Mouse (Mus musculus): ENCODE results near the gene Tada2b. TPM values are rescaled to one million over a fixed set of nuclear protein-coding genes. Genes with fewer than 3 reads are reported as not detected.

The Tada2b gene
- total and polyA plus RNA-seq, 3 experiments: 8.5 to 16.9 (median 13.5) TPM

DNA sequence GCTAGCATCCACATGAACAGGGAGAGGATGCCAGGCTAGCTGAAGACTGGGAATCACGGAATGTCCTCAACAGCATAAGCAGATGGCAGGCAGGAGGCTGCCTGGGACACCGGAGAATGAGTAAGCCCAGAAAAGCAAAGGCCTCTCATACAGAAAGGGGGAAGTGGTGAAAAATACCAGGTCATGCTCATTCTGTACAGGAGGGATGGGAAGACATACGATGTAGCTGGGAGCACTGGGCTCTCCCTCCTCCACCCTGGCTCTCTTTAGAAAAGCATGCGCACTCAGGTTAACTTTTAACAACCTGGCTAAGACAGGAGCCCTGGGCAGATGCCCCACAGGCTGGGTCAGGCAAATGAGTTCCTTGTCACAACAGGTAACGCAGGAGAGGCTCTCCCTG, 57.7 kb downstream of the Tada2b start:
- H3K36me3 ChIP-seq (ENCODE audit: control insufficient read depth, insufficient read depth, low read length): no peaks in the 10 kb centered on the region
- TF ChIP-seq EP300 (IDR thresholded peaks at IDR 0.05; ENCODE audit: insufficient read depth, low read depth, low read length) (no peak), CTCF (IDR thresholded peaks at IDR 0.05) (no peak), POLR2A (IDR thresholded peaks at IDR 0.05; ENCODE audit: insufficient read depth, low read depth, low read length) (no peak)
- no peaks in the 10 kb centered on the region for H3K27me3 ChIP-seq (ENCODE audit: control insufficient read depth, insufficient read depth, low read length)
- intact Hi-C loops (cut with DNase I): no loop called here
- no peak for DNase-seq
- H3K4me3 ChIP-seq: no peak overlapping the region
- 86% methylated on average over 5 of the region's 5 CpGs for WGBS
- H3K4me1 ChIP-seq (ENCODE audit: control insufficient read depth, insufficient read depth, low read length): no peaks in the 10 kb centered on the region
- no peak overlapping the region for H3K27ac ChIP-seq
- H3K79me2 ChIP-seq (replicated peaks; ENCODE audit: control insufficient read depth, insufficient read depth, low read length): no peaks in the 10 kb centered on the region
- no peak overlapping the region for H3K9ac ChIP-seq (ENCODE audit: low read depth, low read length)

DNA sequence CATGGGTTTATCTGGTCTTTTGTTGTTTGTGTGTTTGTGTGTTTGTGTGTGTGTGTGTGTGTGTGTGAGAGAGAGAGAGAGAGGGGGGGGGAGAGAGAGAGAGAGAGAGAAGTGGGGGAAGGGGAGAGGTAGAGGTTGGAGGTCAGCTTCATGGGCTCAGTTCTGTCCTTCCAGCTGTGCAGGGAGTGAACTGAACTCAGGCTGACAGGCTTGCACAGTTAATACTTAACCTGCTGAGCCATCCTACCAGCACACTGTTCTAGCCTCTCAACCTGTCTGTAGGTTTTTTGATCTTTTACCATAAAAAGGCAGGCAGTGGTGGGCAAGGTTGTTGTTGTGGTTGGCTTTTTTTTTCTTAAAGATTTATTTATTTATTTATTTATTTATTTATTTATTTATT, 59.4 kb downstream of the Tada2b start:
- no peak overlapping the region for H3K27ac ChIP-seq
- H3K36me3 ChIP-seq (ENCODE audit: control insufficient read depth, insufficient read depth, low read length): no peaks in the 10 kb centered on the region
- DNase-seq: no peak
- no peaks in the 10 kb centered on the region for H3K79me2 ChIP-seq (replicated peaks; ENCODE audit: control insufficient read depth, insufficient read depth, low read length)
- no peak overlapping the region for H3K9ac ChIP-seq (ENCODE audit: low read depth, low read length)
- TF ChIP-seq CTCF (IDR thresholded peaks at IDR 0.05): no peak
- no peak for TF ChIP-seq POLR2A (IDR thresholded peaks at IDR 0.05; ENCODE audit: insufficient read depth, low read depth, low read length)
- no peak for TF ChIP-seq EP300 (IDR thresholded peaks at IDR 0.05; ENCODE audit: insufficient read depth, low read depth, low read length)
- intact Hi-C loops (cut with DNase I): no loop called here
- no peak overlapping the region for H3K4me3 ChIP-seq
- no peaks in the 10 kb centered on the region for H3K27me3 ChIP-seq (ENCODE audit: control insufficient read depth, insufficient read depth, low read length)
- no peaks in the 10 kb centered on the region for H3K4me1 ChIP-seq (ENCODE audit: control insufficient read depth, insufficient read depth, low read length)

Other genes starting within 250 kb of the Tada2b start
- 1 to 10 TPM; 6.0 to 7.7 TPM for gene Sorcs2, start 86.1 kb downstream of the Tada2b start, total RNA-seq (2021)
- gene Sorcs2, start 86.1 kb downstream of the Tada2b start, polyA plus RNA-seq (2012; rRNA removed): 9.0 and 14.5 TPM in 2 replicates
- 10 to 100 TPM; 52.1 to 64.3 TPM for gene Grpel1, start 19.3 kb downstream of the Tada2b start, total RNA-seq (2021)
- 29.8 and 35.5 TPM in 2 replicates for gene Grpel1, start 19.3 kb downstream of the Tada2b start, polyA plus RNA-seq (2012; rRNA removed)
- gene Ccdc96, start 303 bp upstream of the Tada2b start, total RNA-seq (2021): under 1 TPM; 0.21 to 0.39 TPM
- gene Ccdc96, start 303 bp upstream of the Tada2b start, polyA plus RNA-seq (2012; rRNA removed): 0.09 and 0.14 TPM in 2 replicates
- gene Tbc1d14, start 109.0 kb upstream of the Tada2b start, total RNA-seq (2021): 10 to 100 TPM; 11.7 to 12.4 TPM
- gene Tbc1d14, start 109.0 kb upstream of the Tada2b start, polyA plus RNA-seq (2012; rRNA removed): 13.0 and 20.4 TPM in 2 replicates
- gene D5Ertd579e, start 211.7 kb upstream of the Tada2b start, total RNA-seq (2021): 100 to 1,000 TPM in 1 of 2 experiments, 10 to 100 TPM in 1; 81.8 to 104 TPM
- 22.5 and 45.3 TPM in 2 replicates for gene D5Ertd579e, start 211.7 kb upstream of the Tada2b start, polyA plus RNA-seq (2012; rRNA removed)